Mouse (Mus musculus) megakaryocyte, adult 5-6 weeks (primary cell): Measurements from ENCODE around the gene Notch2. TPM values are rescaled to one million over a fixed set of nuclear protein-coding genes. Genes with fewer than 3 reads are reported as not detected.

Experiments
- ATAC-seq: 2 replicates; pipeline ENCODE4 v1.8.0; 2016; ENCODE audit warnings: mild to moderate bottlenecking, inconsistent platforms; ENCODE audit not compliant: poor library complexity, severe bottlenecking
- total RNA-seq, 2 experiments: library from RNA; stranded (forward) in 1 of 2; stranded (reverse) in 1 of 2; fragments of 153-499, 151-499 nt in 1 of 2; fragments of 221-1000, 200-1000 nt in 1 of 2; gene quantifications; 2 replicates each; pipeline versions ENCODE4 v1.2.3 to v1.2.4; 2015 to 2017

Gene Notch2
- total RNA-seq, 2 experiments from 2014 or later = 81.7 to 97.4 TPM

- ATAC-seq = no peak
Measured at GRCm38 (mm10) chr3:98050492-98051406, 37.4 kb downstream of the Notch2 start.

DNA sequence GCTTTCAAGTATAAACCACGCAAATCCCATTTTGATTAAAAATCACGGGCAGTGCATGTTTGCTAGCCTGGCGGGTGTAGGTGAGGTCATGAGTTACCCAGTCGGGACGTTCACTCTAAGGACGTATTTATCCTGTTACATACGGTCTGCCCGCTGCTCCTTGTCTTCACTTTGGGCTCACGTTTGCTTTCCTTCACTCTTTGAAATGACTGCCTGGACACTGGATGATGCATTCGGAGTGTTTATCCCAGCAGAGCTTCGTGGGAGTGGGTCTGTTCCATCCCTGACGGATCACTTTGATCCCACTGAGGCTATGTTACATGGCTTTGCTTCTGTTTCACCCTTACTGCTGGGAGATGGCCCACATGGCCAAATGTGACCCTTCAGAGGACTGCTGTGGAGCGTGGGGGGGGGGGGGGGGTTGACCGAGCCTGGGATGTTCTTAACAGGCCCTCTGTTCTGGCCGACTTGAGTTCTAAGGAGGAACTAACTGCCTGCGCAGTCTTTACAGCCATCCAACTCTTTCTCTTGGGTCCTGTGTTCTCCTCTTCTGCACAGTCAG, 38.2 kb downstream of the Notch2 start:
- ATAC-seq = 0 out of 2 replicates have a peak, but pooled peaks have one; percentile 17

GRCm38 (mm10) chr3:98052507-98053430, 39.4 kb downstream of the Notch2 start:
- no peak for ATAC-seq

GRCm38 (mm10) chr3:98053817-98054216, 40.5 kb downstream of the Notch2 start:
- ATAC-seq = no peak

- no peak for ATAC-seq
Measured at GRCm38 (mm10) chr3:98054334-98055007, 41.1 kb downstream of the Notch2 start.

DNA sequence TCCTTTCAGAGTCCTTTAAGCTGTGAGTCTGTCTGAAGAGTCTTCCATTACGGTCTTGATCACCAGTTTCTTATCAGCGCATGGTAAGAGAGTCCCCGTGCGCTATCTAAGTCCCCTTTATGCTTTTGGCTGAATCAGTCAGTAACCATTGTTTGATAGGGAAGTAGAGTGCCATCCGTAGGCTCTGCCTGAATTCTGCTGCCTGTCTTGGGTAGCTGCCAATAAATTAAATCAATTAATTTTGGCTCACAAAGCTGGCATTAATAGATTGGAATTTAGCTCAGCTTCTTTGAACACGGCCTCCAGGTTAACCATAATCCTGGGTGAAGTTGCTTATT, 41.6 kb downstream of the Notch2 start:
- ATAC-seq = no peak

DNA sequence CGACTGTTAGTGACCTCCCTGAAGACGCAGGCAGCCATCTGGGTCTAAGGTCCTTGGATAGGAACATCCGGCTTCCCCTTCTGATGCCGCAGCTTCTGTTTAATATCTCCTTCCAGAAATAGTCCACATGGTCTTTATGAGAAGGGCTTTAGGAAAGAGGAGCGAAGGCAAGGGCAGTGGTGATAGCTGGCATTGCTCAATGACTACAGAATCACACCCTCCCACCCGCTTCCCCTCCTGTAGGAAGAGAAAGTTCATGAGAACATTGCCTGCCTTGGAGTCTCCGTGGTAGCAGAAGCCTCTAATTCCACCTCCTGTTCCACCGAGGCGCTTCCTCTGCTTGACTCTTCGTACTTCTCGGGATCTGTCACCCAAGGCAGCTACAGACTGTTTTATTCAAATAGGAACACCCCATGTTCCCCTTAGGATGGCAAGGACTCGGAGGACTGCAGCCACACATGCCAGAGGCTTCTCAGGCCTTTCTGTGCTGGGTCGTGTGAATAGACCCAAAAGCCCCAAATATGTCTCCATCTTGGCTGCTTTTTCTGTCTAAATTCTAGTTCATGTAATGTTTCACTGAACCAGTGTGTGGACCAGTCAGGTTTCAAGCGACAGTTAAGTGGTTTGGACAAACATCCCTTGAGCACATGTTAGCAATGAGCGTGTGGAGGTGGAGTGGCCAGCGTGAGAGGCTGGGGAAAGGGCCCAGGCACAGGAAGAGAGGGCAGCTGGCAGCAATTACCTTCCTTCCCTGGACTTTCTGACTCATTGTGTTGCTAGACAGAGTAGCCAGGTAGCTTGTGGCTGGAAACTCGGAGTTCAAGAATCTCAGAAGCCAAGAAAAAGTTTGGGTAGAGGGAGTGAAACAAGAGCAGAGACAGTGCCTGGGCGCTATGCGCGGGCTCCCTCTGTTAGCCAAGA, 42.7 kb downstream of the Notch2 start:
- ATAC-seq = peak; percentile 48

GRCm38 (mm10) chr3:98056956-98057365, 43.6 kb downstream of the Notch2 start:
- ATAC-seq = peak; percentile 60

DNA sequence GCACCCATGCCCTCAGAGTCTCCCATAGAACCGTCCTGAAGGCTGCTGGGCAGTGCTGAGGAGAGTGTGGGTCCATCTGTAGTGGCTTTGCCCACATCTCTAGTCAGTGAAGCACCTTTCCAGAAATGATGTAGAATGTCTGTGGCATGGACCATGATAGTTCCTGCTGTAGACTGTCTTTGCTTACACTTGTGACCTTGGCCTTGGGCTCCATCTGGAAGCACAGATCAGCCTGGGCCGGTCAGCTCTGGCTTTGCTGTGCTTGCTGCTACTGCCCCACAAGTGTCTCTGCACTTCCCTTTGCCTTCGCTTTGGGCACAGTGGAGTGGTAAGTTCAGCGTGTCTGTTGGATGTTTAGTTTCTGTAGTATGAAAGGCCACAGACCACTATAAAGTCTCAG, 45.7 kb downstream of the Notch2 start:
- no peak for ATAC-seq

GRCm38 (mm10) chr3:98060981-98061660, 47.8 kb downstream of the Notch2 start:
- no peak for ATAC-seq

DNA sequence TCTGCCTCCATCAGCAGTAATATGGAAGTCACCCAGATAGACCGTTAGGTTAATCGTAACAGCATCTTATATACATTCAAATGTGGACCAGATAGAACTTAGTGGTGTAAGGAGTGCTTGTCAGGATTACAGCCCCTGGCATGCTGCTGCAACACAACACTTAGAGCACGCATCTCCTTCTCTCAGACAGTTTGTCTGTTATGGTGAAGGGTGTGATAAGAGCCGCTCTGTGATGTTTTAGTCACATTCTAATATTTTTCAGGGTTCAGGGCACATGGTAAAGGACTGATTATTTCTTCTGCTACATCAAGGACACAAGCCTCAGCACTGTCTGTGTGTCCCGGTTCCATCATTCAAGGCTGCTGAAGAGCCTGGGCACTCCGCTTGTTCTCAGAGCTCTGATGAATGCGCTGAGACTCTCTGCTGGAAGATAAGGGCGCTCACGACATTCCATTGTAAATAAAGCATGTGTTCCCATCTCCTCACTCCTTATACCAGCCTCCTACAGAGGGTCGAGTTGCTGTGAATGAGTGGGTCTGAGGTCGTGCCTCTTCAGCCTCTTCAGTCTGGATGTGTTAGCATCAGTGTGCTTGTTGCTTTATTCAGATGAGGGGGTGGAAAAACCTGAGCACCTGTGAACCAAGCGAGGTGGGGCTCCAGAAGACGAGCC, 48.5 kb downstream of the Notch2 start:
- ATAC-seq = no peak

DNA sequence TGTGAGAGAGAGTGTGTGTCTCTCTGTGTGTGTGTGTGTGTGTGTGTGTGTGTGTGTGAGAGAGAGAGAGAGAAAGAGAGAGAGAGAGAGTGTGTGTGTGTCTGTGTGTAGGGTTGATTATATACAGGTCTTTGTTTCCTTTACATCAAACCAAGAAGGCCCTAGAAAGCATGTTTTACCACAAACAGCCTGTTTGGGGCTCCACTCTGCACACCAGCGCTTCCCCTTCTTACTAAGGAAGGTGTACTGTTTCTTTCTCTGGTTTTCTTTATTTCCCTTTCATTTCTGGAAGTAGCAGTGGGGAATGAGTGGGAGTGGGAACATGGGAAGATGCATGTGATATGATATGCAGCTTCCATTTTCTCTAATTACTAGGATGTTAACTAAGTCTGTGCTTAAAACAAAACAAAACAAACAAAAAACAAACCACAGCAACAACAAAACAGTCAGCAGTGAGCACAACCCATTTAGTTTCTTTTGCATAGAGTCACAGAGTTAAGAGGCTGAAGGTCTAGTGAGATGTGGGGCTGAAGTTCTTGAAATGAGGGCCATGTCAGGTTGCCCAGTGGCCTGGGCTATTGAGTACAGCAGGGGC, 49.4 kb downstream of the Notch2 start:
- 0 out of 2 replicates have a peak, but pooled peaks have one; percentile 22 for ATAC-seq

DNA sequence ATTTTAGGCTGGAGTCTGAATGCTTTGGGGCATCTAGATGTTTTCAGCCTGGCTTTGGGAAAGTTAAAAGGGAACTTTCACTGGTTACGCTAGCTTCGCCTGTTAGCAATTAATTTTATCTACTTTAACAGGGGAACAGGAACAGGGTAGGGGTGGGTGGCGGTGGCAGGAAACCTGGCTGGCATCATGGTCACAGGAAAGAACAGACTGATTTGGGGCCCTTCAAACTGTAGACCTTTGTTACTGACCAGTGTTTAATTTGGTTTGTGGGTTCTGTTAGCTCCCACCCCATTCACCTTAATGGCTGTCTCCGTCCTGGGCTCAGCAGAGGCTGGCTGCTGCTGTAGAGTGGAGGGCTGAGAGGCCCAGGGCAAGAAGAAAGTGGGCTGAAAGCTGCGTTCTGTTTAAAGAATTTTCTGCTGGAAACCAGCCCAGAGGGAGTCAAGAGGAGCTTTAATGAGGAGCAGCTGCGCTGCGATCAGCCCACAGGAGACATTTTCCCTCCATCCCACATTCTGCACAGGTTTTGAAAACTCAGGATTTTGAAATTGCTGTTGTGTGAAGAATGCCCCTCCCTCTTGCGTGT, 50.0 kb downstream of the Notch2 start:
- ATAC-seq = peak; percentile 22; the same call in 1 of the 2 replicates

DNA sequence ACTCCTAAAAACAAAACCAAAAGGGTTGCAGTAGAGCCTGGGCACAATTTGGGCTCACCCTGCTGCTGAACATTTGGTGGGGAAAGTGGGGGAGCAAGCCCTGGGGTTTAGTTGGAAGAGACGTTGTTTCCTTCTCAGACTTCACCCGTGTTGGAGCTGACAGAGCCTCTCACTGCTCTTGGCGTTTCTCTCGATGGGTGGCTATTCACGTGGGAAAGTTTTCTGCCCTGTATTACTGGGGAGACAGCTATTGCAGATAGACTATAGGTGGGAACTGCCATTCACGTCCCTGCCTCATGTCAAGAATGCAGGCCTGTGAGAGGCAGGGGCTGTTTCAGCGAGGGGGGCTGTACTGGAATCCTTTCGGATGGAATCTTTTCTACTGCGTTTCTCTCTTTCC, 50.5 kb downstream of the Notch2 start:
- ATAC-seq = no peak

- ATAC-seq = no peak
Measured at GRCm38 (mm10) chr3:98065004-98065403, 51.7 kb downstream of the Notch2 start.

GRCm38 (mm10) chr3:98066434-98066833, 53.1 kb downstream of the Notch2 start:
- peak; percentile 59 for ATAC-seq

DNA sequence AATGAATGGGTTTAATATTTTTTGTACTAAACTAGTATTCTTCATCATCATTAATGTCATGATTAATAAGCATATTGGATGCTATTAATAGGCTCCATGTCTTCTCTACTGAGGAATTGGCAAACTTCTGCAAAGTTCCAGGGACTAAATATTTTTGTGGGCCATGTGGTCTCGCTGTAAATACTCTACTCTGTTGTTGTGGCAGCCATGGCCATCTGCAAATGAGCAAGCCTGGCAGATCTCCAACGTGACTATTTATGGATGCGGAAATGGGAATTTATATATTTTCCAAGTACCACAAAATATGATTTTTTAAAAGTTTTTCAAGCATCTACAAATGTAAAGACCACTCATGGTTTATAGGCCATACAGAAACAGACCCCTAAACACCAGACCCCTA, 54.1 kb downstream of the Notch2 start:
- ATAC-seq = no peak
